Mouse (Mus musculus) 3T3-L1 (cell line): ENCODE measurements around the gene 1810024B03Rik.
A peak's percentile ranks its signal among the peaks of the same experiment; 100 is the strongest.

Experiments
- DNase-seq: peaks from one replicate; pipeline ENCODE4 v3.0.0-alpha.2; 2015; ENCODE audit warnings: low read depth, low spot score

Gene 1810024B03Rik

DNA sequence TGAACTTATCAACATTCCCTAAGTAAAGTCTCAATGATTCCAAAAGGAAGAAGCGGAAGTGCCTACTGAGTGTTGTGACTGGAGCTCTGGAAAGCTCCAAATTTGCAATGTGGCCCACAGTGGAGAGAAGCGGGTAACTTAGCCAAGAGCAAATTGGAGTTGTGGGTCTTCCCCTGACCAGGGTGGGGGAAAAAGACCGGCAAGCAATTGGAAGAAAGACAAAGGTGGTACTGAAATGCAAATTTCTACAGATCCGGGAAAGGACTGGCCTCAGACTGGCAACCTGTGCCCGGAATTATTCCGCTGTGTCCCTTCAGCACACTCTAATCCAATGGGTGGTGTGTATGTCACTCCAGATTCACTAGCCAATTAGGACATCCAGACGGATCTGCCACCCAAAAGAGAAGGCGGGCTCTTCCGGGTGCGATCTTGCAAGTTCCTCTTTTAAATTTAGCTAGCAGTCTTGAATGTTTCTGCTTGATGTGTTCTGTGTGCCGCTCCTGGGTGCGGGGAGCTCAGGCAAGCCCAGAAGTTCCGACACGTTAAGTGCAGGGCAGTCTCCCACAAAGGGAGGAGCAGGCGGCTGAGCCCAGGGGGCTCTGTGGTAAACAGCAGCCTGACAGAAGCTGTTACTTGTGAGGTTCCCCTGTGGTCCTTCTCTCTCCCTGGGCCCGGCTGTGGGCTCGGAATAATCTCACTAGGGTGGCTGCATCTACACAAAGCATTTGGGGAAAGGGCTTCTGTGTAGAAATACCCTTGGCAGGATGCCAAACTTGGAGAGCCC is 25.3 kb downstream of the 1810024B03Rik start:
- DNase-seq = peak; percentile 77

GRCm38 (mm10) chr2:127166261-127166660 is 41.8 kb downstream of the 1810024B03Rik start:
- DNase-seq = peak; percentile 82

DNA sequence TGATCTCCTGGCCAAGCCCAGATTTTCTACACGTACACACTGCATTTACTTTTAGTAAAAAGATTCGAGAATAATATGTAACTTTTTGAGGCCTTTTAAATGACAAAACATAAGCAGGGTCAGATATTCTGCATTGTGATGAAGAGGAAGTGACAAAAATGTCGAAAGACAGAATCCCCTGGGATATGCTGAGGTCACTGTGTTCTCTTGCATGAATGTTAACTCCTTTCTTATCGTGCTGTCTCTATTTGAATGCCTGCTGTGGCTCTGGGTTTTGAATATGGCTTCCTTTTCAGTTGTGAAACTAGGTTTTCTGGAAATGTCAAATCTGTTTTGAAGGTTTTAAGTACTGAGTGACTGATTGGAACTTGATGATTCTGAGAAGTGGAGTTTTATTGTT is 42.4 kb downstream of the 1810024B03Rik start:
- DNase-seq = no peak

DNA sequence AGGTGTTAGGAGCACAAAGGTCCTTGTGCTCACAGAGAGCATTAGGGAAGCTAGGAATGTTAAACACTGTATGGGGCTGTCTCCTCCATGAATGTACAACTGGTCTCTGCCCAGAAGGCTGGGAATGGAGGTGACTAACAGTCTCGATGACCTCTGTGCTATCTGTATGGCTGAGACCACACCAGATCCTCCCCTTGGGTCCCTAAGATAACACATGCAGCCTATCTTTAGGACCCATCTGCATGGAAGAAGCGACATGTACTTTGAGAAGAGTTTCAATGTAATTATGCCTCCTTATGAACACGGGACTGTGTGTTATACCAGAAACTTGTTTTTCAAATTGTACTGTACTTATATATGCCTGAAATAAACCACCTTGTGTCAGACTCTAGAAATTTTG is 62.4 kb downstream of the 1810024B03Rik start:
- no peak for DNase-seq

- DNase-seq = no peak
These were observed 64.7 kb downstream of the 1810024B03Rik start, which contains the start of gene Itpripl1 for GRCm38 (mm10) chr2:127143158-127144063. Gene Itpripl1, minus strand, starts transcription at chr2:127143442.

DNA sequence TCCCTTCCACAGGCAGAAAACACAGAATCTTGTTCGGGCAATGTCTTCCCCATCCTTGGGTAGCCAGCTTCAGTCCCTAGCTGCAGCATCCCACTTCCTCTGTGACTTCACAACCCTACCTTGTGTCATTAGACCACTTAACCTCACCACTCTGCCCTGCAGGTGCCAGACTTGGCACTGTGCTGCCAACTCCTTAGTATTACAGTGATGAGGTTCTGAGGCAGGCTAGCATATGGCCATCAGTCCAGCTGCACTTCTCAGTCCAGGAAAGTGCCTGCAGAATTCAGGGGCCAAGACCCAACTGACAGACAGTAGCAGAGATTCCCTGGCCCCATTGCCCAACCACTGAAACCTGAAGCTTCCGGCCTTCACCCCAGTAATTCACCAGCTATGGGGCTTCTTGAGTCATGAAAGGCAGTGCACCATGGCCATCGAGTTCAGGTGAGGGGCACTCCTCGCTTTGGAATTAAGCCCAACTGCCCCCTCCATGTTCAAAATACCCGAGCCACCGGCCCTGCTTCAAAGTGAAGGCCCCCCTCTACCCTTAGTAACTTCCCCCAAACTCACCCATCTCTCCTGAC is 65.4 kb downstream of the 1810024B03Rik start:
- DNase-seq = no peak

GRCm38 (mm10) chr2:127142031-127142430 is 66.0 kb downstream of the 1810024B03Rik start:
- DNase-seq = no peak

GRCm38 (mm10) chr2:127140011-127140410 is 68.1 kb downstream of the 1810024B03Rik start:
- DNase-seq = no peak

- DNase-seq = peak; percentile 48
These were observed 68.5 kb downstream of the 1810024B03Rik start for GRCm38 (mm10) chr2:127139605-127140004.

DNA sequence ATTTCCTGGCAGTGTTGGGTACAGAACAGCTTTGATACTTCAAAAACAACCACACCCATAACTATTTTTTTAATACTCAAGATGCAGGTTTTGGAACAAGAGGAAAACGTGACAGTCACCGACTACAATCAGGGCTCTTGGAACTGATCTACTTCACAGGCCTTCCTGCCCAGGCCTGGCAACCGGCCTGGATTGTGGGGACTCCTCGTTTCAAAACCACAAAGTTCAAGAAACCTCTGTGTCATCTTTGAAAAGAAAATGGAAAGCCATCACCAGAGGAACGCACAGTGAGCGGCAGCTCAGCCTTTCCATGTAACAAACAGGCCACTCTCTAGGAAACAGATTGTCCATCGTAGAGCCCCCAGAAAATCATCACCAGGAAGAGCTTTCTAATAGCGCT is 69.0 kb downstream of the 1810024B03Rik start:
- peak; percentile 77 for DNase-seq

DNA sequence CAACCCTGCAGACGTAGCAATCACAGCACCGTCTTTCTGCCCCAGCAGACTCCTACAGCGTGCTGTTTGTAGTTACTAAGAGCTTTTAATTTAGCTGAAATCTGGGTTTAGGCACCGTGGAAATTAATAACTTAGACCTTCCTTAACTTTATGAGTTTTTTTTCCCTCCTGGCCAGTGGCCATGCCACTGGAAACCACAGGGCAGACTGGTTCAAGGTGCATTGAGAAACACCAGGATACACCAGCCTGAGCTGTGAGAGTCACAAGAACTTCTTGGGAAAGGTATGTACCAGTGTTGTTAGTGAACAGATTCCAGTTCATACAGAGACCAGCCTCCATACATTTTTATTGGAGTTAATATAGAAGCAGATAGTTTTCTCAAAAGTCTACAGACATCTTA is 69.6 kb downstream of the 1810024B03Rik start:
- peak; percentile 31 for DNase-seq

- no peak for DNase-seq
These were observed 70.2 kb downstream of the 1810024B03Rik start for GRCm38 (mm10) chr2:127137838-127138420.

DNA sequence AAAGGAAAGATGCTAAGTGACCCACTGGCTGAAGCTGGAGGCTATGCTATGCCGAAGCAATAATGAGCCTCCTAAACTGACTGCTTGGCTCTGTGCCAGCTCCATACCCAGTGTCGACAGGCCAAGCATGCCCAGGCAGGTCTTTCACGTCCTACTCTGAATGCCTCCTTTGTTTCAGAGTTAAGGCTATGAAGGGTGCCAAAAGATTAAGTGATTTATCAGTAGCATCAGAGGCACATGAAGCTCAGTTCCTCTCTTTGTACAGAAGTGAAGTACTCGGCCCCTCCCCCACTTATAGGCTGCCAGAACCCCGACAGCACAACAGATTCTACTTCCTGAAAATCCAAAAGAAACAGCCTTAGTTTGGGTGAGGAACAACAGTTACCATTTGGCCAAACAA is 71.1 kb downstream of the 1810024B03Rik start:
- peak; percentile 89 for DNase-seq
